Comparison of ENCODE assay signal across 15 mouse cellular contexts in genomic region chr9:57807174-57807651, GRCm38 (mm10). TPM values are rescaled to one million over a fixed set of nuclear protein-coding genes. Genes with fewer than 3 reads are reported as not detected.
A peak's percentile ranks its signal among the peaks of the same experiment; 100 is the strongest.
DNase-seq lines count a peak whose midpoint lies in the region; ATAC-seq lines count a peak whose summit lies in the region.
"Had no signal": no experiment of that assay in that cellular context is flagged by ENCODE, and none has a peak within 500 bp of the region (broad histone marks: within the 10 kb centered on the region; RNA-seq: fewer than 3 reads in every experiment).

No protein-coding gene starts in this region.

- H3K4me3 ChIP-seq in megakaryocyte, embryonic 14.5 days (replicated peaks), result peak overlapping the region; percentile 59
- no peak overlapping the region for H3K4me3 ChIP-seq in liver, embryonic 11.5 days (ENCODE audit: low read depth, low read length)
- no peak overlapping the region for H3K4me3 ChIP-seq in midbrain, embryonic 10.5 days
- H3K4me3 ChIP-seq: forebrain, embryonic 12.5 days; left cerebral cortex, adult 2 months; lung, embryonic 15.5 days had no signal

- H3K9ac ChIP-seq in liver, embryonic 11.5 days (ENCODE audit: low read depth, low read length), result no peak overlapping the region
- H3K9ac ChIP-seq: forebrain, embryonic 12.5 days; lung, embryonic 15.5 days had no signal

- ATAC-seq in megakaryocyte, adult 5-6 weeks (ENCODE audit: poor library complexity, severe bottlenecking), result no peak
- ATAC-seq in liver, embryonic 11.5 days (replicated peaks; ENCODE audit: low FRiP score), result peak; percentile 62; the same call in 1 of the 2 replicates

- peak; percentile 64 for DNase-seq in embryo, embryonic 10.5 days (ENCODE audit: low spot score)
- DNase-seq in liver, embryonic 11.5 days (ENCODE audit: low spot score), result no peak
- peak; percentile 62 for DNase-seq in thymus, postnatal 4 days
- no peak for DNase-seq in left cerebral cortex, adult 8-10 months (ENCODE audit: low spot score in 2 of 2)
- DNase-seq in midbrain, embryonic 10.5 days (ENCODE audit: low spot score), result no peak
- DNase-seq in c-Kit-positive CD71-positive TER-119-positive erythroid progenitor cells, embryonic 14.5 days (ENCODE audit: low spot score), result no peak
- DNase-seq: gastrocnemius, postnatal 14 days; heart, postnatal 14 days; kidney, postnatal 10 days had no signal

- peaks cover 97% of the 10 kb centered on the region for H3K36me3 ChIP-seq in megakaryocyte, embryonic 14.5 days (replicated peaks; ENCODE audit: low read length)
- no peaks in the 10 kb centered on the region for H3K36me3 ChIP-seq in liver, embryonic 11.5 days (ENCODE audit: control insufficient read depth, insufficient read depth, low read length)
- H3K36me3 ChIP-seq in midbrain, embryonic 10.5 days, result peaks cover 41% of the 10 kb centered on the region
- H3K36me3 ChIP-seq: lung, embryonic 15.5 days had no signal

- no peak overlapping the region for H3K4me2 ChIP-seq in liver, embryonic 11.5 days
- H3K4me2 ChIP-seq: forebrain, embryonic 12.5 days; lung, embryonic 15.5 days had no signal

- 71% methylated on average over 4 of the region's 4 CpGs for WGBS in liver, embryonic 11.5 days
- 65% methylated on average over 4 of the region's 4 CpGs for WGBS in midbrain, embryonic 10.5 days

- no peak overlapping the region for H3K27ac ChIP-seq in liver, embryonic 11.5 days (ENCODE audit: low read depth, low read length)
- H3K27ac ChIP-seq in midbrain, embryonic 10.5 days (replicated peaks), result no peak overlapping the region; the same call in 1 of the 2 replicates
- H3K27ac ChIP-seq: forebrain, embryonic 12.5 days; left cerebral cortex, adult 2 months; lung, embryonic 15.5 days had no signal

- no peaks in the 10 kb centered on the region for H3K27me3 ChIP-seq in megakaryocyte, embryonic 14.5 days (replicated peaks)
- H3K27me3 ChIP-seq in liver, embryonic 11.5 days (replicated peaks; ENCODE audit: control insufficient read depth, insufficient read depth, low read length), result no peaks in the 10 kb centered on the region
- H3K27me3 ChIP-seq in midbrain, embryonic 10.5 days (ENCODE audit: low read depth, poor library complexity, severe bottlenecking), result no peaks in the 10 kb centered on the region
- H3K27me3 ChIP-seq: forebrain, embryonic 12.5 days; lung, embryonic 15.5 days had no signal

- no peaks in the 10 kb centered on the region for H3K9me3 ChIP-seq in megakaryocyte, embryonic 14.5 days
- no peaks in the 10 kb centered on the region for H3K9me3 ChIP-seq in liver, embryonic 11.5 days (ENCODE audit: control insufficient read depth, low read length)
- H3K9me3 ChIP-seq in midbrain, embryonic 10.5 days (replicated peaks), result no peaks in the 10 kb centered on the region
- H3K9me3 ChIP-seq: forebrain, embryonic 12.5 days; G1E; lung, embryonic 15.5 days had no signal

- peaks cover 99% of the 10 kb centered on the region for H3K4me1 ChIP-seq in megakaryocyte, embryonic 14.5 days
- peaks cover 67% of the 10 kb centered on the region for H3K4me1 ChIP-seq in liver, embryonic 11.5 days (replicated peaks; ENCODE audit: control insufficient read depth, insufficient read depth, low read length)
- H3K4me1 ChIP-seq in midbrain, embryonic 10.5 days, result peaks cover 70% of the 10 kb centered on the region

RNA-seq across cellular contexts. Expression of gene Arid3b, which starts 29.4 kb away (rescaled TPM):
- 33.5 and 107 TPM in 2 replicates for polyA plus RNA-seq in megakaryocyte, embryonic 14.5 days (2012; ENCODE audit: insufficient read depth, low replicate concordance)
- total RNA-seq in megakaryocyte, adult 5-6 weeks (2015), result 23.0 and 23.7 TPM in 2 replicates
- 7.6 and 12.6 TPM in 2 replicates for total RNA-seq in megakaryocyte, adult 5-6 weeks (2017)
- 20.3 and 21.4 TPM in 2 replicates for polyA plus RNA-seq in liver, embryonic 11.5 days (2014; fragmentation: Nextera tagmentation; extraction: Ambion mirVana)
- total RNA-seq in left cerebral cortex, adult 8-10 months (2022), result 10 to 100 TPM; 10.9 to 15.0 (median 13.4) TPM
- polyA plus RNA-seq in midbrain, embryonic 10.5 days (2016; fragmentation: Nextera tagmentation; extraction: Ambion mirVana), result 40.2 and 41.0 TPM in 2 replicates

RNA-seq across cellular contexts. Expression of gene Clk3, which starts 41.6 kb away (rescaled TPM):
- polyA plus RNA-seq in megakaryocyte, embryonic 14.5 days (2012; ENCODE audit: insufficient read depth, low replicate concordance), result 68.1 and 100 TPM in 2 replicates
- 55.8 and 59.7 TPM in 2 replicates for total RNA-seq in megakaryocyte, adult 5-6 weeks (2015)
- total RNA-seq in megakaryocyte, adult 5-6 weeks (2017), result 60.0 and 91.1 TPM in 2 replicates
- polyA plus RNA-seq in liver, embryonic 11.5 days (2014; fragmentation: Nextera tagmentation; extraction: Ambion mirVana), result 85.0 and 85.1 TPM in 2 replicates
- 10 to 100 TPM; 75.6 to 87.1 (median 78.7) TPM for total RNA-seq in left cerebral cortex, adult 8-10 months (2022)
- polyA plus RNA-seq in midbrain, embryonic 10.5 days (2016; fragmentation: Nextera tagmentation; extraction: Ambion mirVana), result 100 and 106 TPM in 2 replicates

Comparison
In these comparisons a context has a peak if more than half of its experiments do, and no peak if none do; other contexts are left out.
1. DNase-seq: peak in embryo, embryonic 10.5 days (single experiment) and thymus, postnatal 4 days (single experiment); none in liver, embryonic 11.5 days (single experiment), left cerebral cortex, adult 8-10 months (0 of 2), midbrain, embryonic 10.5 days (single experiment) and c-Kit-positive CD71-positive TER-119-positive erythroid progenitor cells, embryonic 14.5 days (single experiment).